Mouse (Mus musculus): ENCODE data around the gene Pxt1.

- no peak for TF ChIP-seq CTCF (IDR thresholded peaks at IDR 0.05; ENCODE audit: insufficient read depth, low read depth, low read length)
- no peak for TF ChIP-seq POLR2A (IDR thresholded peaks at IDR 0.05; ENCODE audit: insufficient read depth, low read depth, low read length)
Observed at GRCm38 (mm10) chr17:28948661-28949060, 5.0 kb upstream of the Pxt1 start.

All from olfactory bulb, adult 2 months (tissue).